Mouse (Mus musculus) heart, postnatal 0 days (tissue): ENCODE results near the gene Sirt7.

Source experiments
- CTCF ChIP-seq: IDR thresholded peaks from 2 replicates; pipeline ENCODE4 v1.5.1; 2016; ENCODE audit warnings: antibody characterized with exemption, control low read depth, low read depth
- EP300 ChIP-seq: IDR thresholded peaks from 2 replicates; pipeline ENCODE4 v1.6.1; 2016; ENCODE audit warnings: antibody characterized with exemption, low read depth

DNA sequence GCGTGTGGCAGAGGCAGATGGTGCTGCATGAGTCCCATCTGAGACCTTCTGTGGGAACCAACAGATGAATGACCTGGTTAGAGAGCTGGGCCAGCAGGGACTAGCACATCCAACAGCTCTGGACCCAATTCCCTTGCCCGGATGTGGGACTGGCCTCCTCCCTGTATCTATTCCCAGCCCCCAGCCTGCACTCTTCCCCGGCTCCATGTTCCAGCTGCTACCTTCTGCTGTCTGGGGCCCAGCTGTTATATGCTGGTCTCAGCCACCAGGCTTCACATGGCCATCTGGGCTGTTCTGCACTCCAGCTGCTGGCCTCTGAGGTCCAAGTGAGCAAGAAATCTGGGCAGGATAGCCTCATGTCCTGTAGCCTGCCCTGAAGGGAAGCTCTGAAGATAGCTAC is 40.4 kb upstream of the Sirt7 start:
- no peak for TF ChIP-seq CTCF
- no peak for TF ChIP-seq EP300
